Mouse (Mus musculus): ENCODE results near the gene Fgf7. TPM values are rescaled to one million over a fixed set of nuclear protein-coding genes. Genes with fewer than 3 reads are reported as not detected.

Fgf7 gene
- polyA plus RNA-seq, 1 experiment = 1.0 TPM

DNA sequence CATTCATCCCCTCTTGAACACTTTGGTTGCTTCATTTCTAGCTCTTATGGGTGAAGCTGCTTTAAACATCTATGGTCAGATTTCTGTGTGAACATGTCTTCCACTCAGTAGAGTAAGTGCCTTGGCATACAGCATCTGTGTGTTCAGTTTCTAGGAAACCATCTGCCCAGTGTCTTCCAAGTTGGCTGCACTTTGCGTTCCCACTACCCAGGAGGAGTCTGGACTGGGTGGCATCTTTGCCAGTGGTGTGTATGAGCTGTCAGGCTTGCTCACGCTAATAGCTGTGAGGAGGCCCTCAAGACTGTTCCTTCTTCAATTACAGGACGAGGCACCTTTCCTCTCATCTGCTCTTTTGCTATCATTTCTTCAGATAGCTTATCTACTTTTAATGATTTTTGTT is 49.9 kb downstream of the Fgf7 start:
- Histone ChIP-seq H3K4me3 (ENCODE audit: insufficient read depth, low read length) (no peak overlapping the region), H3K4me1 (ENCODE audit: control insufficient read depth, insufficient read depth, low read length) (no peaks in the 10 kb centered on the region), H3K27ac (ENCODE audit: insufficient read depth, low read length) (no peak overlapping the region)
- no peak for TF ChIP-seq CTCF (IDR thresholded peaks at IDR 0.05; ENCODE audit: extremely low read depth, insufficient read depth, low read length)
- no peak for TF ChIP-seq POLR2A (IDR thresholded peaks at IDR 0.05; ENCODE audit: extremely low read depth, insufficient read depth, low read length)

DNA sequence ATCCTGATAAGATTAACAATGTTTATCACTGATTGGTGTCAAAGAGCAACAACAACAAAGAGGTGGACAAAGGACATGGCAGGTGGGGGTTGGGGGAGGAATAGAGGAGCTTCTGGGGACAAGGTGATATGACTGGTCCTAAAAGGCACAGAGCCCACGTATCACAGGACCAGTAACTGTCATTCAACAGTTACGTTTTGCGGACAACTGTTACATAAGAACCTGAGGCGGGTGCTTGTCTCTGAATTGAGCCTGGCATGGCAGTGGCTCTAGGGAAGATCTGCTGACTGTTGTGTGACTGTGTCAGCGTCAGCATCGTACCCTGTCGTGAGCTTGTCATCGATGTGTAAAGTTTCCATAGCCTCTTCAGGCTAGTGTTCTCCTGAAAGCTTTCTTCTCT is 51.7 kb downstream of the Fgf7 start:
- no peak for TF ChIP-seq CTCF (IDR thresholded peaks at IDR 0.05; ENCODE audit: extremely low read depth, insufficient read depth, low read length)
- no peak overlapping the region for H3K27ac ChIP-seq (ENCODE audit: insufficient read depth, low read length)
- no peak overlapping the region for H3K4me3 ChIP-seq (ENCODE audit: insufficient read depth, low read length)
- no peaks in the 10 kb centered on the region for H3K4me1 ChIP-seq (ENCODE audit: control insufficient read depth, insufficient read depth, low read length)

DNA sequence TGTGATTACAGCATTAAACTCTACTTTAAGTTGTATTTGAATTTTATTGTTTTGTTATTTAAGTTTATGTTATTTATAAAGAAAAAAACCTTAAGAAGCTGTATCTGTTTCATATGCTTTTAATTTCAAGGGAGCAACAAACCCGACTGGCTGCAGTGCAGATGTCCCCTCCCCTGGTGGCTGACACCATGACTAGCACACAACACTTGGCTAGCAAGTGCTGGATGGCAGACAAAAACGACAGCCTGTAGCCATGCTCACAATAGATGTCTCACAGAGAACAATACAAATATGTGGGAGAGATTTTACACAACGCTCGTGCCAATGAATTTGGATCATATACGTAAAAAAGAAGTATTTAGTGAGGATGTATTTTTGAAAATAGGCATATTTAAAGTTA is 56.0 kb downstream of the Fgf7 start:
- H3K4me1 ChIP-seq (ENCODE audit: control insufficient read depth, insufficient read depth, low read length) = no peaks in the 10 kb centered on the region
- no peak overlapping the region for H3K4me3 ChIP-seq (ENCODE audit: insufficient read depth, low read length)
- TF ChIP-seq CTCF (IDR thresholded peaks at IDR 0.05; ENCODE audit: extremely low read depth, insufficient read depth, low read length) (no peak), POLR2A (IDR thresholded peaks at IDR 0.05; ENCODE audit: extremely low read depth, insufficient read depth, low read length) (no peak)
- no peak overlapping the region for H3K27ac ChIP-seq (ENCODE audit: insufficient read depth, low read length)

DNA sequence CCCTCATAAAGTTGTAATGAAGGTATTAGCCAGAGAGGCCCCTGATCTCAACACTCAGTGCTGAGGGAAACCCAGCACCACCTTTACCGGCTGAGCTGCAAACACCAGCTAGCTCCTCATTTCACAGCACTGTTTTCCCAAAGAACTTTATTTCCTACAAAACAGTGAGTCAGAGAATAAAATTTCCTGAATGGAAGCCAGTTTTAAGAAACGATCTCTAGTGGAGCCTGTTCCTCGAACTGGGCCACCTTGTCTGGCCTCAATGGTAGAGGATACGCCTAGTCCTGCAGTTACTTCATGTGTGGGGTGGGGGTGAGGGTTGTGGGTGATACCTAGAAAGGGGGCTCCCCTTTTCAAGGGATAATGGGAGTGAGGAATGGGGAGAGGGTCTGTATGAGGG is 60.2 kb downstream of the Fgf7 start:
- no peak for TF ChIP-seq CTCF (IDR thresholded peaks at IDR 0.05; ENCODE audit: extremely low read depth, insufficient read depth, low read length)
- TF ChIP-seq POLR2A (IDR thresholded peaks at IDR 0.05; ENCODE audit: extremely low read depth, insufficient read depth, low read length) = no peak
- no peaks in the 10 kb centered on the region for H3K4me1 ChIP-seq (ENCODE audit: control insufficient read depth, insufficient read depth, low read length)
- H3K4me3 ChIP-seq (ENCODE audit: insufficient read depth, low read length) = no peak overlapping the region
- H3K27ac ChIP-seq (ENCODE audit: insufficient read depth, low read length) = no peak overlapping the region

Other genes starting within 250 kb of the Fgf7 start
- 19.6 and 20.5 TPM in 2 replicates for gene Galk2, start 175.5 kb upstream of the Fgf7 start, polyA plus RNA-seq (2012; rRNA removed)
- 60.1 and 71.0 TPM in 2 replicates for gene Cops2, start 175.5 kb upstream of the Fgf7 start, polyA plus RNA-seq (2012; rRNA removed)
- gene Fam227b, start 117.3 kb downstream of the Fgf7 start, polyA plus RNA-seq (2012; rRNA removed) = 0.06 and 0.08 TPM in 2 replicates
- gene Dtwd1, start 117.5 kb downstream of the Fgf7 start, polyA plus RNA-seq (2012; rRNA removed) = 13.7 and 15.0 TPM in 2 replicates
- not detected in 2 replicates for gene Gm17555, start 180.4 kb downstream of the Fgf7 start, polyA plus RNA-seq (2012; rRNA removed)